Mouse (Mus musculus): ENCODE data around the gene Igsf6.

GRCm38 (mm10) chr7:121020277-121020676 is 54.1 kb downstream of the Igsf6 start:
- TF ChIP-seq POLR2A (IDR thresholded peaks at IDR 0.05; ENCODE audit: borderline replicate concordance, extremely low read depth, low read depth, low read length) (no peak), CTCF (IDR thresholded peaks at IDR 0.05; ENCODE audit: insufficient read depth, low read length) (peak; percentile 64)

Measured in lung, adult 2 months (tissue).